Mouse (Mus musculus) skeletal muscle tissue, adult 2 months (tissue): ENCODE data around the gene Vars.
"Not testable (repeated sequence)": the region's sequence is repeated elsewhere in the genome, so short reads cannot be mapped to it uniquely, and the experiment has no call there.

Experiments used
- DNase-seq: peaks from one replicate; pipeline ENCODE4 v3.0.0-alpha.2; 2012; ENCODE audit warnings: low read depth, low spot score

The Vars gene

GRCm38 (mm10) chr17:35000717-35001451, at the start of gene Vars:
Vars (plus strand) TSS chr17:35000987.
- DNase-seq: peak; percentile 57

GRCm38 (mm10) chr17:34951636-34952377, 49.0 kb upstream of the Vars start:
- DNase-seq: no peak

- peak; percentile 76 for DNase-seq
Measured at GRCm38 (mm10) chr17:34952378-34953040, 48.3 kb upstream of the Vars start.

- DNase-seq: no peak
Measured at GRCm38 (mm10) chr17:34953258-34953657, 47.5 kb upstream of the Vars start.

- no peak for DNase-seq
Measured at GRCm38 (mm10) chr17:34953904-34954303, 46.9 kb upstream of the Vars start.

GRCm38 (mm10) chr17:34954831-34955230, 46.0 kb upstream of the Vars start:
- no peak for DNase-seq

- no peak for DNase-seq
Measured at GRCm38 (mm10) chr17:34955884-34956283, 44.9 kb upstream of the Vars start.

GRCm38 (mm10) chr17:34956340-34956739, 44.4 kb upstream of the Vars start:
- DNase-seq: no peak

GRCm38 (mm10) chr17:34957291-34957690, 43.5 kb upstream of the Vars start:
- DNase-seq: not testable (repeated sequence)

- DNase-seq: not testable (repeated sequence)
Measured at GRCm38 (mm10) chr17:34957966-34958365, 42.8 kb upstream of the Vars start.

GRCm38 (mm10) chr17:34958734-34959129, 42.1 kb upstream of the Vars start:
- not testable (repeated sequence) for DNase-seq

GRCm38 (mm10) chr17:34959130-34959778, 41.5 kb upstream of the Vars start, which contains the start of gene Hspa1b:
Hspa1b (minus strand) TSS chr17:34959238.
- DNase-seq: peak; percentile 69

GRCm38 (mm10) chr17:34959881-34960515, 40.8 kb upstream of the Vars start:
- peak; percentile 46 for DNase-seq

GRCm38 (mm10) chr17:34960702-34961493, 39.9 kb upstream of the Vars start:
- no peak for DNase-seq

GRCm38 (mm10) chr17:34962125-34962524, 38.7 kb upstream of the Vars start:
- DNase-seq: peak; percentile 60

GRCm38 (mm10) chr17:34962841-34963240, 37.9 kb upstream of the Vars start:
- DNase-seq: no peak

- no peak for DNase-seq
Measured at GRCm38 (mm10) chr17:34964640-34965049, 36.1 kb upstream of the Vars start.

- no peak for DNase-seq
Measured at GRCm38 (mm10) chr17:34965627-34966026, 35.2 kb upstream of the Vars start.

GRCm38 (mm10) chr17:34969822-34970221, 31.0 kb upstream of the Vars start, which contains the start of gene Gm20481:
Gm20481 (plus strand) TSS chr17:34969912.
- not testable (repeated sequence) for DNase-seq

GRCm38 (mm10) chr17:34970850-34971249, 29.9 kb upstream of the Vars start:
- not testable (repeated sequence) for DNase-seq
